Mouse (Mus musculus) embryonic facial prominence, embryonic 11.5 days (tissue): ENCODE measurements at regions not wholly inside any gene's neighbourhood (a gene's known extent, or its start where the extent isn't known, plus 50 kb on each side); places are given as distances from the start of the nearest gene placed in this dataset.

ENCODE experiments used
- ATAC-seq: fragments of 200-750 bp; cut with Nextera tagmentation; replicated peaks from 2 replicates; pipeline ENCODE4 v1.8.0; 2017; ENCODE audit warnings: low read depth; ENCODE audit not compliant: insufficient number of reproducible peaks, low FRiP score, low TSS enrichment
- DNase-seq: peaks from one replicate; pipeline ENCODE4 v3.0.0-alpha.2; 2015; ENCODE audit warnings: low spot score
- H3K27ac ChIP-seq: fragments of 300-500 bp; sonication (generic); replicated peaks from 2 replicates; pipeline ENCODE4 v1.5.1; 2014; ENCODE audit warnings: mild to moderate bottlenecking, low read depth, low read length, control low read depth
- H3K27me3 ChIP-seq: fragments of 300-500 bp; sonication (generic); 2 replicates; pipeline ENCODE4 v1.6.1; 2014; ENCODE audit warnings: mild to moderate bottlenecking, low read length, moderate library complexity, mixed read lengths; ENCODE audit not compliant: control insufficient read depth, insufficient read depth
- H3K36me3 ChIP-seq: fragments of 300-500 bp; sonication (generic); replicated peaks from 2 replicates; pipeline ENCODE4 v1.6.1; 2014; ENCODE audit warnings: low read depth, mild to moderate bottlenecking, low read length, moderate library complexity, mixed read lengths; ENCODE audit not compliant: control insufficient read depth, insufficient read depth
- H3K4me1 ChIP-seq: fragments of 300-500 bp; sonication (generic); 2 replicates; pipeline ENCODE4 v1.6.1; 2014; ENCODE audit warnings: low read length, mixed read lengths; ENCODE audit not compliant: control insufficient read depth, insufficient read depth
- H3K4me2 ChIP-seq: fragments of 300-500 bp; sonication (generic); 2 replicates; pipeline ENCODE4 v1.6.1; 2014; ENCODE audit warnings: low read depth, mild to moderate bottlenecking, control low read depth, low read length, moderate library complexity
- H3K4me3 ChIP-seq: fragments of 300-500 bp; sonication (generic); 2 replicates; pipeline ENCODE4 v1.5.1; 2014; ENCODE audit warnings: low read depth, low read length, control low read depth
- H3K9ac ChIP-seq: fragments of 300-500 bp; sonication (generic); replicated peaks from 2 replicates; pipeline ENCODE4 v1.6.1; 2014; ENCODE audit warnings: mild to moderate bottlenecking, control low read depth, low read length
- H3K9me3 ChIP-seq: fragments of 300-500 bp; sonication (generic); replicated peaks from 2 replicates; pipeline ENCODE4 v1.6.1; 2016; ENCODE audit warnings: mild to moderate bottlenecking, low read length, inconsistent platforms, mixed read lengths; ENCODE audit not compliant: control insufficient read depth
- WGBS: fragments of 180-500 bp; shearing (Covaris S2); extraction: QIAGEN DNeasy Blood & Tissue Kit; methylation state at CpG from one replicate; pipeline ENCODE4 v1.1.7; 2014; 5-methylcytosine and 5-hydroxymethylcytosine counted together

GRCm38 (mm10) chr4:87590797-87591196, 360.5 kb upstream of the Slc24a2 start:
- Histone ChIP-seq H3K4me3 (no peak overlapping the region), H3K4me2 (no peak overlapping the region), H3K4me1 (no peaks in the 10 kb centered on the region), H3K9me3 (no peaks in the 10 kb centered on the region), H3K27ac (no peak overlapping the region), H3K9ac (no peak overlapping the region), H3K27me3 (no peaks in the 10 kb centered on the region), H3K36me3 (no peaks in the 10 kb centered on the region)
- ATAC-seq (no peak), DNase-seq (no peak)
- WGBS: 89% methylated on average over 3 of the region's 3 CpGs

- no peak for ATAC-seq
These were observed 347.9 kb upstream of the Slc24a2 start for GRCm38 (mm10) chr4:87578164-87578563.

DNA sequence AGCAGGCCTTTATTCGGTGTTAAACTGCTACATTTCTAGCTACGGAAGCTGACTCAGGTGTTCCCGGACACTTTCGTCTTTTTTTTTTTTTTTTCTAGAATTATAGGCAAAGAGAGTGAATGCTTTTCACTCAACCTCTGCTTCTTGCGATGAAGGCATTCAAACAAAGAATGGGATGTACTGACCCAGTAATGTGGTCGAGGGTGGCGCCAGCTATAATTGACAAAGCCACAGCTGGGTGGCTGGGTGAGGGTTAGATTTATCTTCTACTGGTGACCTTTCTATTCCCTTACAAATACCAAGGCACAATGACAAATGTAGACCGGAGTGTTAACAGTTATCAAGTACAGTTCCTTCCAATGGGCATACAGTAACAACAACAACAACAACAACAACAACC, 340.7 kb upstream of the Slc24a2 start:
- no peaks in the 10 kb centered on the region for H3K27me3 ChIP-seq
- no peaks in the 10 kb centered on the region for H3K4me1 ChIP-seq
- H3K9me3 ChIP-seq: no peaks in the 10 kb centered on the region
- H3K4me3 ChIP-seq: no peak overlapping the region
- no peak overlapping the region for H3K27ac ChIP-seq
- ATAC-seq: no peak
- no peak overlapping the region for H3K4me2 ChIP-seq
- no peak overlapping the region for H3K9ac ChIP-seq
- WGBS: 89% methylated on average over 8 of the region's 8 CpGs
- H3K36me3 ChIP-seq: no peaks in the 10 kb centered on the region
- DNase-seq: no peak

More at GRCm38 (mm10) chr4:87578164-87578563, 347.9 kb upstream of the Slc24a2 start:
- H3K27ac ChIP-seq: no peak overlapping the region
- no peaks in the 10 kb centered on the region for H3K9me3 ChIP-seq
- no peaks in the 10 kb centered on the region for H3K4me1 ChIP-seq
- no peak overlapping the region for H3K4me2 ChIP-seq
- H3K4me3 ChIP-seq: no peak overlapping the region
- H3K36me3 ChIP-seq: no peaks in the 10 kb centered on the region
- WGBS: 67% methylated on average over 3 of the region's 3 CpGs
- H3K9ac ChIP-seq: no peak overlapping the region
- H3K27me3 ChIP-seq: no peaks in the 10 kb centered on the region
- no peak for DNase-seq

DNA sequence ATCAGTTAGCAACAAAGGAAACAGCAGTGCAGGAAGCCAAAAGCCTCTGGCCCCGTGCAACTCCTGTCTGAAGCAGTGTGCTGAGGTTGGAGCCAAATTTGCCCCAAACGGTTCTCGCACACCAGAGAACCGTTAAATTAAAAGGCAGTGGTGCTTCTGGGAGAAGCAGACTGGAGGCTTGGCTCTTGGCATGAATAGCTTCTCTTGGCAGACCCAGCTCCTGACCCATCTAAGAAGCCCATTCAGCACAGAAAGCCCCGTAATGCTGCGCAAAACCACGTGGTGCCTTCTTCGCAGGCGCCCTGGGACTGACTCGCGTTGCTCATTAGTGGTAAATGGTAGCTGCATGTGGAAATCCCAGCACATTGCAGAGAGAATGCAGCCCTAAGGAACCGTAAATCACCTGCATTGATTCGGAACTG, 340.2 kb upstream of the Slc24a2 start:
- H3K27me3 ChIP-seq: no peaks in the 10 kb centered on the region
- H3K9ac ChIP-seq: no peak overlapping the region
- H3K36me3 ChIP-seq: no peaks in the 10 kb centered on the region
- 77% methylated on average over 13 of the region's 13 CpGs for WGBS
- DNase-seq: no peak
- no peaks in the 10 kb centered on the region for H3K9me3 ChIP-seq
- H3K4me2 ChIP-seq: no peak overlapping the region
- H3K4me1 ChIP-seq: no peaks in the 10 kb centered on the region
- H3K27ac ChIP-seq: no peak overlapping the region
- ATAC-seq: no peak
- no peak overlapping the region for H3K4me3 ChIP-seq

- 82% methylated on average over 2 of the region's 2 CpGs for WGBS
- no peak overlapping the region for H3K9ac ChIP-seq
- no peak overlapping the region for H3K4me3 ChIP-seq
- H3K9me3 ChIP-seq: no peaks in the 10 kb centered on the region
- no peak for DNase-seq
- H3K4me2 ChIP-seq: no peak overlapping the region
- no peaks in the 10 kb centered on the region for H3K4me1 ChIP-seq
- no peak overlapping the region for H3K27ac ChIP-seq
- no peaks in the 10 kb centered on the region for H3K27me3 ChIP-seq
- ATAC-seq: no peak
- no peaks in the 10 kb centered on the region for H3K36me3 ChIP-seq
These were observed 336.3 kb upstream of the Slc24a2 start for GRCm38 (mm10) chr4:87566616-87567015.

- DNase-seq: no peak
- ATAC-seq: no peak
- Histone ChIP-seq H3K4me1 (no peaks in the 10 kb centered on the region), H3K36me3 (no peaks in the 10 kb centered on the region), H3K9me3 (no peaks in the 10 kb centered on the region), H3K27ac (no peak overlapping the region), H3K4me3 (no peak overlapping the region), H3K4me2 (no peak overlapping the region), H3K9ac (no peak overlapping the region), H3K27me3 (no peaks in the 10 kb centered on the region)
- 82% methylated on average over 3 of the region's 3 CpGs for WGBS
These were observed 324.6 kb upstream of the Slc24a2 start for GRCm38 (mm10) chr4:87554912-87555311.
